In genomic region chr7:78579461-78580234, GRCm38 (mm10) we compare ENCODE assay signal across 8 mouse cellular contexts.
DNase-seq lines count a peak whose midpoint lies in the region; ATAC-seq lines count a peak whose summit lies in the region.

No protein-coding gene starts in this region.

- H3K4me3 ChIP-seq in heart, embryonic 10.5 days: peak overlapping the region; percentile 63
- H3K4me3 ChIP-seq in embryonic facial prominence, embryonic 12.5 days: peak overlapping the region; percentile 46
- H3K4me3 ChIP-seq in intestine, embryonic 14.5 days (ENCODE audit: low read depth, low read length): peak overlapping the region; percentile 47
- H3K4me3 ChIP-seq in neural tube, embryonic 15.5 days (replicated peaks): peak overlapping the region; percentile 66

- no peaks in the 10 kb centered on the region for H3K9me3 ChIP-seq in heart, embryonic 10.5 days
- no peaks in the 10 kb centered on the region for H3K9me3 ChIP-seq in embryonic facial prominence, embryonic 12.5 days
- no peaks in the 10 kb centered on the region for H3K9me3 ChIP-seq in intestine, embryonic 14.5 days (ENCODE audit: control insufficient read depth, low read length)
- no peaks in the 10 kb centered on the region for H3K9me3 ChIP-seq in neural tube, embryonic 15.5 days (replicated peaks)

- H3K9ac ChIP-seq in embryonic facial prominence, embryonic 12.5 days: no peak overlapping the region
- H3K9ac ChIP-seq in intestine, embryonic 14.5 days (ENCODE audit: low read length): 0 out of 2 replicates have a peak overlapping the region, but pooled peaks have one; percentile 37
- H3K9ac ChIP-seq in neural tube, embryonic 15.5 days (replicated peaks): peak overlapping the region; percentile 76

- peaks cover 16% of the 10 kb centered on the region for H3K4me1 ChIP-seq in heart, embryonic 10.5 days
- 0 out of 2 replicates have a peak, but pooled peaks cover 11% of the 10 kb centered on the region for H3K4me1 ChIP-seq in embryonic facial prominence, embryonic 12.5 days
- no peaks in the 10 kb centered on the region for H3K4me1 ChIP-seq in intestine, embryonic 14.5 days (replicated peaks; ENCODE audit: control insufficient read depth, insufficient read depth, low read length)
- peaks cover 29% of the 10 kb centered on the region for H3K4me1 ChIP-seq in neural tube, embryonic 15.5 days

- H3K4me2 ChIP-seq in embryonic facial prominence, embryonic 12.5 days (replicated peaks): peak overlapping the region; percentile 87
- H3K4me2 ChIP-seq in intestine, embryonic 14.5 days (ENCODE audit: low read length): peak overlapping the region; percentile 90
- H3K4me2 ChIP-seq in neural tube, embryonic 15.5 days: peak overlapping the region; percentile 75

- H3K27me3 ChIP-seq in heart, embryonic 10.5 days (ENCODE audit: insufficient read depth, poor library complexity, severe bottlenecking): peaks cover 98% of the 10 kb centered on the region
- peaks cover 98% of the 10 kb centered on the region for H3K27me3 ChIP-seq in embryonic facial prominence, embryonic 12.5 days
- H3K27me3 ChIP-seq in intestine, embryonic 14.5 days (replicated peaks; ENCODE audit: control insufficient read depth, insufficient read depth, low read length): peaks cover 88% of the 10 kb centered on the region
- H3K27me3 ChIP-seq in neural tube, embryonic 15.5 days (replicated peaks): peaks cover 19% of the 10 kb centered on the region; the same call in 1 of the 2 replicates

- DNase-seq in heart, embryonic 10.5 days (ENCODE audit: low spot score): no peak
- DNase-seq in heart, adult 8-10 months (ENCODE audit: low spot score): no peak
- DNase-seq in right cerebral cortex, postnatal 10 days (ENCODE audit: low spot score in 2 of 2): peak; percentile 79 to 85
- no peak for DNase-seq in right cerebral cortex, postnatal 25 days
- no peak for DNase-seq in intestine, embryonic 14.5 days (ENCODE audit: low spot score)
- no peak for DNase-seq in urinary bladder, postnatal 25 days (ENCODE audit: low spot score)

- H3K36me3 ChIP-seq in heart, embryonic 10.5 days: no peaks in the 10 kb centered on the region
- no peaks in the 10 kb centered on the region for H3K36me3 ChIP-seq in embryonic facial prominence, embryonic 12.5 days
- no peaks in the 10 kb centered on the region for H3K36me3 ChIP-seq in intestine, embryonic 14.5 days (ENCODE audit: control insufficient read depth, insufficient read depth, low read length)
- no peaks in the 10 kb centered on the region for H3K36me3 ChIP-seq in neural tube, embryonic 15.5 days

- no peak for ATAC-seq in embryonic facial prominence, embryonic 12.5 days (ENCODE audit: insufficient number of reproducible peaks, insufficient read depth, low FRiP score, low TSS enrichment)
- no peak for ATAC-seq in intestine, embryonic 14.5 days (replicated peaks; ENCODE audit: low FRiP score, low TSS enrichment, low read depth)
- peak; percentile 33 for ATAC-seq in neural tube, embryonic 15.5 days (ENCODE audit: low FRiP score)

- H3K27ac ChIP-seq in heart, embryonic 10.5 days: no peak overlapping the region
- H3K27ac ChIP-seq in embryonic facial prominence, embryonic 12.5 days: no peak overlapping the region
- no peak overlapping the region for H3K27ac ChIP-seq in intestine, embryonic 14.5 days (ENCODE audit: low read depth)
- peak overlapping the region; percentile 95 for H3K27ac ChIP-seq in neural tube, embryonic 15.5 days (replicated peaks)

- WGBS in heart, embryonic 10.5 days: 2% methylated on average over 13 of the region's 13 CpGs
- 2% methylated on average over 13 of the region's 13 CpGs for WGBS in embryonic facial prominence, embryonic 12.5 days
- WGBS in intestine, embryonic 14.5 days: 4% methylated on average over 13 of the region's 13 CpGs
- 3% methylated on average over 13 of the region's 13 CpGs for WGBS in neural tube, embryonic 15.5 days

Comparison
In these comparisons a context has a peak if more than half of its experiments do, and no peak if none do; other contexts are left out.
1. DNase-seq: peak in right cerebral cortex, postnatal 10 days (2 of 2); none in heart, embryonic 10.5 days (single experiment), heart, adult 8-10 months (single experiment), right cerebral cortex, postnatal 25 days (single experiment), intestine, embryonic 14.5 days (single experiment) and urinary bladder, postnatal 25 days (single experiment).
2. Peak in every context shown above with its lines, with median percentiles within 50 percentile points of each other: H3K4me3 ChIP-seq and H3K4me2 ChIP-seq.